Mouse (Mus musculus): Measurements from ENCODE around the gene Actr2. TPM values are rescaled to one million over a fixed set of nuclear protein-coding genes. Genes with fewer than 3 reads are reported as not detected.

The Actr2 gene
- polyA plus RNA-seq, 1 experiment from 2014 or later = 152 TPM

DNA sequence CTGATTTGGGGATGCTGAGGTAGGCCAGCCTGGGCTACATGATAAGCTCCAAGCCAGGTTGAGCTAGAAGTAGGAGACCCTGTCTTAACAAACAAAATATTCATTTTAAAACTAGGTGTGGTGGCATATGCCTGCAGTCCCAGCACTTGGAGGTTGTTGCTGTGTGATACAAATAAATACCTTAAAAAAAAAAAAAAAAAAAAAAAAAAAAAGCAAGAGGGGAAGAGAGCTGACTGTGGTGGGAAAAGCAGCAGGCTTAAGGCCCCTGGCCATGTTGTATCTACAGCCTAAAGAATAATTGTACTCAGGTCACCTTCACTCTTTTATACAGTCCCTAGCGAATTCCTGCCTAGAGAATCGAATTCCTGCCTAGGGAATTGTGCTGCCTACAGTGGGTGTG lies 93.8 kb downstream of the Actr2 start:
- in situ Hi-C loops (cut with MboI; ENCODE audit: low pct_unique_long_range_greater_than_20kb) = no loop called here
- DNase-seq (ENCODE audit: low read depth, low spot score) (no peak), ATAC-seq (no peak)
- ChIA-PET POLR2A (interaction anchor here (0.7 kb wide), 1 partner anchor 68 kb away, joined by 3 read pairs; no protein-coding TSS in a partner anchor), CTCF (no interaction called here)
- no peaks in the 10 kb centered on the region for H3K27me3 ChIP-seq
- no peak for TF ChIP-seq CTCF (IDR thresholded peaks at IDR 0.05)

DNA sequence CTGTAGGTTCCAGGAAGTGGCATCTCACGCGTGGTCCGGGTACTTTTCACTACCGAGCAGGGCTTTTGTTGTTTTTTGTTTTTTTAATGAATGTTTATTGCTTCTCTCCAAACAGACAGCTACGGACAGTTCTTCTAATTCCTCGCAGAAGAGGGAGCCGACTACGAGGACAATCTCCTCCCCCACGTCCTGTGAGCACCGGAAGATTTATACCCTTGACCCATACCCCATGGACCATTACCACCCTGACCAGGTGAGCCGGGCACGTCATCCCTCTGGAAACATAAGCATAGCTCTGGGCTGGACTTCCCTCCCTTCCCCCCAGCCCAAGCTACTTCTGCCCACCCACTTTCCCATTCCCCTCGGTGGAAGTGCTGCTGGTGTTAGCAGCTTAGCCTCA lies 94.8 kb downstream of the Actr2 start:
- POLR2A ChIA-PET = no interaction called here

DNA sequence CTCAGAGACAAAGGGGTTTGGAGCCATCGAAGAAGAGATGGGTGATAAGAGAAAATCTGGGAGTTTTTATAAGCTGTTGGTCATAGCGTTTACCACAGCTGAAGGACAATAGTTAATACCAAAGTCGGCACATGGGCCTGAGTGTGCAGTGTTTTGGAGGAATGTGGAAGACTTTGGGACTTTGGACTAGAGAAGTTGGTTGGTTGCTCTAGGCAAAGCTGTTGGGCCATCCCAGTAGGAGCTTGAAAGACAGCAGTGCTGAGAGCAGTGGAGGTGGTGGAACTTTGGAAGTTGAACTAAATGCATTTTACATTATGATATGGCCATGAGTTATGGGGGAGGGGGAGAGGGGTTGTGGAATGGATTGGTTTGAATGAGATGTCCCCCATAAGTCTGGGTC lies 99.3 kb downstream of the Actr2 start:
- DNase-seq (ENCODE audit: low read depth, low spot score) = no peak
- no peaks in the 10 kb centered on the region for H3K27me3 ChIP-seq
- ChIA-PET POLR2A (no interaction called here), CTCF (no interaction called here)
- in situ Hi-C loops (cut with MboI; ENCODE audit: low pct_unique_long_range_greater_than_20kb) = no loop called here
- no peak for ATAC-seq
- no peak for TF ChIP-seq CTCF (IDR thresholded peaks at IDR 0.05)

More for the DNA sequence above, 94.8 kb downstream of the Actr2 start:
- ATAC-seq = no peak
- H3K27me3 ChIP-seq = no peaks in the 10 kb centered on the region
- no peak for TF ChIP-seq CTCF (IDR thresholded peaks at IDR 0.05)
- CTCF ChIA-PET = no interaction called here
- DNase-seq (ENCODE audit: low read depth, low spot score) = no peak
- in situ Hi-C loops (cut with MboI; ENCODE audit: low pct_unique_long_range_greater_than_20kb) = no loop called here

Other genes starting within 250 kb of the Actr2 start
- gene Spred2, start 188.5 kb downstream of the Actr2 start, polyA plus RNA-seq (2021) = 37.4 TPM
- 174 TPM for gene Rab1a, start 88.5 kb upstream of the Actr2 start, polyA plus RNA-seq (2021)
- gene Cep68, start 136.5 kb upstream of the Actr2 start, polyA plus RNA-seq (2021) = 31.5 TPM
- 20.2 TPM for gene Slc1a4, start 219.8 kb upstream of the Actr2 start, polyA plus RNA-seq (2021)

All from Patski (cell line).